Mouse (Mus musculus): ENCODE data around the gene Trnt1. TPM values are rescaled to one million over a fixed set of nuclear protein-coding genes. Genes with fewer than 3 reads are reported as not detected.

Gene Trnt1
- polyA plus RNA-seq, 1 experiment from 2014 or later = 77.8 TPM

GRCm38 (mm10) chr6:106761486-106761885 lies 7.4 kb upstream of the Trnt1 start:
- ATAC-seq (ENCODE audit: low FRiP score) (no peak), DNase-seq (ENCODE audit: low spot score) (no peak)
- Histone ChIP-seq H3K9ac (ENCODE audit: low read depth, low read length) (no peak overlapping the region), H3K4me3 (ENCODE audit: low read depth, low read length) (no peak overlapping the region), H3K27me3 (ENCODE audit: control insufficient read depth, insufficient read depth, low read length) (no peaks in the 10 kb centered on the region), H3K36me3 (ENCODE audit: control insufficient read depth, insufficient read depth, low read length) (no peaks in the 10 kb centered on the region), H3K9me3 (ENCODE audit: control insufficient read depth, low read length) (no peaks in the 10 kb centered on the region), H3K4me1 (replicated peaks; ENCODE audit: control insufficient read depth, insufficient read depth, low read length) (no peaks in the 10 kb centered on the region), H3K27ac (ENCODE audit: low read depth, low read length) (no peak overlapping the region), H3K4me2 (replicated peaks; ENCODE audit: low read depth, low read length) (no peak overlapping the region)
- 80% methylated on average over 1 of the region's 1 CpGs for WGBS

- ATAC-seq (ENCODE audit: low FRiP score) (no peak), DNase-seq (ENCODE audit: low spot score) (no peak)
- H3K27me3 ChIP-seq (ENCODE audit: control insufficient read depth, insufficient read depth, low read length) = no peaks in the 10 kb centered on the region
- H3K4me2 ChIP-seq (replicated peaks; ENCODE audit: low read depth, low read length) = no peak overlapping the region
- no peaks in the 10 kb centered on the region for H3K9me3 ChIP-seq (ENCODE audit: control insufficient read depth, low read length)
- WGBS = 83% methylated on average over 1 of the region's 1 CpGs
- no peak overlapping the region for H3K4me3 ChIP-seq (ENCODE audit: low read depth, low read length)
- H3K36me3 ChIP-seq (ENCODE audit: control insufficient read depth, insufficient read depth, low read length) = no peaks in the 10 kb centered on the region
- H3K4me1 ChIP-seq (replicated peaks; ENCODE audit: control insufficient read depth, insufficient read depth, low read length) = no peaks in the 10 kb centered on the region
- H3K27ac ChIP-seq (ENCODE audit: low read depth, low read length) = no peak overlapping the region
- no peak overlapping the region for H3K9ac ChIP-seq (ENCODE audit: low read depth, low read length)
These were observed 3.0 kb upstream of the Trnt1 start for GRCm38 (mm10) chr6:106765892-106766291.

GRCm38 (mm10) chr6:106766774-106767173 lies 2.1 kb upstream of the Trnt1 start:
- Histone ChIP-seq H3K4me3 (ENCODE audit: low read depth, low read length) (no peak overlapping the region), H3K27ac (ENCODE audit: low read depth, low read length) (no peak overlapping the region), H3K36me3 (ENCODE audit: control insufficient read depth, insufficient read depth, low read length) (no peaks in the 10 kb centered on the region), H3K9me3 (ENCODE audit: control insufficient read depth, low read length) (no peaks in the 10 kb centered on the region), H3K27me3 (ENCODE audit: control insufficient read depth, insufficient read depth, low read length) (no peaks in the 10 kb centered on the region), H3K4me2 (replicated peaks; ENCODE audit: low read depth, low read length) (no peak overlapping the region), H3K9ac (ENCODE audit: low read depth, low read length) (no peak overlapping the region), H3K4me1 (replicated peaks; ENCODE audit: control insufficient read depth, insufficient read depth, low read length) (no peaks in the 10 kb centered on the region)
- no peak for DNase-seq (ENCODE audit: low spot score)
- 82% methylated on average over 4 of the region's 4 CpGs for WGBS
- ATAC-seq (ENCODE audit: low FRiP score) = no peak

- no peak overlapping the region for H3K27ac ChIP-seq (ENCODE audit: low read depth, low read length)
- H3K4me1 ChIP-seq (replicated peaks; ENCODE audit: control insufficient read depth, insufficient read depth, low read length) = no peaks in the 10 kb centered on the region
- H3K9ac ChIP-seq (ENCODE audit: low read depth, low read length) = peak overlapping the region; percentile 52
- H3K36me3 ChIP-seq (ENCODE audit: control insufficient read depth, insufficient read depth, low read length) = no peaks in the 10 kb centered on the region
- ATAC-seq (ENCODE audit: low FRiP score) (peak; percentile 86), DNase-seq (ENCODE audit: low spot score) (no peak)
- H3K27me3 ChIP-seq (ENCODE audit: control insufficient read depth, insufficient read depth, low read length) = no peaks in the 10 kb centered on the region
- WGBS = 2% methylated on average over 33 of the region's 33 CpGs
- H3K4me3 ChIP-seq (ENCODE audit: low read depth, low read length) = peak overlapping the region; percentile 54
- peak overlapping the region; percentile 90 for H3K4me2 ChIP-seq (replicated peaks; ENCODE audit: low read depth, low read length)
- H3K9me3 ChIP-seq (ENCODE audit: control insufficient read depth, low read length) = no peaks in the 10 kb centered on the region
These were observed 458 bp downstream of the Trnt1 start for GRCm38 (mm10) chr6:106769290-106769866.

- no peaks in the 10 kb centered on the region for H3K4me1 ChIP-seq (replicated peaks; ENCODE audit: control insufficient read depth, insufficient read depth, low read length)
- peak overlapping the region; percentile 90 for H3K4me2 ChIP-seq (replicated peaks; ENCODE audit: low read depth, low read length)
- DNase-seq (ENCODE audit: low spot score) (no peak), ATAC-seq (ENCODE audit: low FRiP score) (no peak)
- no peaks in the 10 kb centered on the region for H3K27me3 ChIP-seq (ENCODE audit: control insufficient read depth, insufficient read depth, low read length)
- H3K9ac ChIP-seq (ENCODE audit: low read depth, low read length) = peak overlapping the region; percentile 52
- no peaks in the 10 kb centered on the region; the same call in 1 of the 2 replicates for H3K36me3 ChIP-seq (ENCODE audit: control insufficient read depth, insufficient read depth, low read length)
- peak overlapping the region; percentile 54 for H3K4me3 ChIP-seq (ENCODE audit: low read depth, low read length)
- H3K9me3 ChIP-seq (ENCODE audit: control insufficient read depth, low read length) = no peaks in the 10 kb centered on the region
- no peak overlapping the region for H3K27ac ChIP-seq (ENCODE audit: low read depth, low read length)
- 57% methylated on average over 4 of the region's 4 CpGs for WGBS
These were observed 1.1 kb downstream of the Trnt1 start for GRCm38 (mm10) chr6:106770046-106770445.

- ATAC-seq (ENCODE audit: low FRiP score) (no peak), DNase-seq (ENCODE audit: low spot score) (no peak)
- Histone ChIP-seq H3K9ac (ENCODE audit: low read depth, low read length) (no peak overlapping the region), H3K27ac (ENCODE audit: low read depth, low read length) (no peak overlapping the region), H3K4me3 (ENCODE audit: low read depth, low read length) (no peak overlapping the region), H3K4me2 (replicated peaks; ENCODE audit: low read depth, low read length) (no peak overlapping the region), H3K4me1 (replicated peaks; ENCODE audit: control insufficient read depth, insufficient read depth, low read length) (no peaks in the 10 kb centered on the region), H3K9me3 (ENCODE audit: control insufficient read depth, low read length) (no peaks in the 10 kb centered on the region), H3K36me3 (ENCODE audit: control insufficient read depth, insufficient read depth, low read length) (no peaks in the 10 kb centered on the region), H3K27me3 (ENCODE audit: control insufficient read depth, insufficient read depth, low read length) (no peaks in the 10 kb centered on the region)
- WGBS = 94% methylated on average over 3 of the region's 3 CpGs
These were observed 18.2 kb downstream of the Trnt1 start for GRCm38 (mm10) chr6:106787138-106787537.

GRCm38 (mm10) chr6:106791429-106791828 lies 22.5 kb downstream of the Trnt1 start:
- no peak overlapping the region for H3K27ac ChIP-seq (ENCODE audit: low read depth, low read length)
- H3K9ac ChIP-seq (ENCODE audit: low read depth, low read length) = no peak overlapping the region
- H3K4me2 ChIP-seq (replicated peaks; ENCODE audit: low read depth, low read length) = no peak overlapping the region
- H3K4me1 ChIP-seq (replicated peaks; ENCODE audit: control insufficient read depth, insufficient read depth, low read length) = no peaks in the 10 kb centered on the region
- no peaks in the 10 kb centered on the region for H3K9me3 ChIP-seq (ENCODE audit: control insufficient read depth, low read length)
- WGBS = 93% methylated on average over 8 of the region's 8 CpGs
- H3K27me3 ChIP-seq (ENCODE audit: control insufficient read depth, insufficient read depth, low read length) = no peaks in the 10 kb centered on the region
- ATAC-seq (ENCODE audit: low FRiP score) = no peak
- no peak for DNase-seq (ENCODE audit: low spot score)
- no peak overlapping the region for H3K4me3 ChIP-seq (ENCODE audit: low read depth, low read length)
- no peaks in the 10 kb centered on the region for H3K36me3 ChIP-seq (ENCODE audit: control insufficient read depth, insufficient read depth, low read length)

GRCm38 (mm10) chr6:106792486-106792885 lies 23.6 kb downstream of the Trnt1 start:
- H3K4me3 ChIP-seq (ENCODE audit: low read depth, low read length) = no peak overlapping the region
- no peak overlapping the region for H3K9ac ChIP-seq (ENCODE audit: low read depth, low read length)
- no peak overlapping the region for H3K27ac ChIP-seq (ENCODE audit: low read depth, low read length)
- no peaks in the 10 kb centered on the region for H3K9me3 ChIP-seq (ENCODE audit: control insufficient read depth, low read length)
- no peaks in the 10 kb centered on the region for H3K36me3 ChIP-seq (ENCODE audit: control insufficient read depth, insufficient read depth, low read length)
- no peak overlapping the region for H3K4me2 ChIP-seq (replicated peaks; ENCODE audit: low read depth, low read length)
- no peak for DNase-seq (ENCODE audit: low spot score)
- H3K27me3 ChIP-seq (ENCODE audit: control insufficient read depth, insufficient read depth, low read length) = no peaks in the 10 kb centered on the region
- H3K4me1 ChIP-seq (replicated peaks; ENCODE audit: control insufficient read depth, insufficient read depth, low read length) = no peaks in the 10 kb centered on the region
- no peak for ATAC-seq (ENCODE audit: low FRiP score)
- 95% methylated on average over 5 of the region's 5 CpGs for WGBS

- no peaks in the 10 kb centered on the region for H3K27me3 ChIP-seq (ENCODE audit: control insufficient read depth, insufficient read depth, low read length)
- no peak for ATAC-seq (ENCODE audit: low FRiP score)
- H3K9me3 ChIP-seq (ENCODE audit: control insufficient read depth, low read length) = no peaks in the 10 kb centered on the region
- H3K4me2 ChIP-seq (replicated peaks; ENCODE audit: low read depth, low read length) = no peak overlapping the region
- WGBS = 94% methylated on average over 7 of the region's 7 CpGs
- no peaks in the 10 kb centered on the region for H3K4me1 ChIP-seq (replicated peaks; ENCODE audit: control insufficient read depth, insufficient read depth, low read length)
- H3K4me3 ChIP-seq (ENCODE audit: low read depth, low read length) = no peak overlapping the region
- H3K36me3 ChIP-seq (ENCODE audit: control insufficient read depth, insufficient read depth, low read length) = no peaks in the 10 kb centered on the region
- no peak for DNase-seq (ENCODE audit: low spot score)
- H3K9ac ChIP-seq (ENCODE audit: low read depth, low read length) = no peak overlapping the region
- no peak overlapping the region for H3K27ac ChIP-seq (ENCODE audit: low read depth, low read length)
These were observed 24.2 kb downstream of the Trnt1 start for GRCm38 (mm10) chr6:106793088-106793487.
